Mouse (Mus musculus) liver, adult (tissue): ENCODE measurements around the gene Gngt2.
A peak's percentile ranks its signal among the peaks of the same experiment; 100 is the strongest.

Experiments
- GATA4 ChIP-seq: IDR thresholded peaks from 2 replicates; pipeline ENCODE4 v1.6.1; 2014; ENCODE audit warnings: mild to moderate bottlenecking, low read length; ENCODE audit not compliant: insufficient replicate concordance

The Gngt2 gene

GRCm38 (mm10) chr11:95822437-95822836 lies 14.6 kb upstream of the Gngt2 start:
- no peak for TF ChIP-seq GATA4

- TF ChIP-seq GATA4, result peak; percentile 35; the same call in 1 of the 2 replicates
These were observed 12.7 kb upstream of the Gngt2 start, which contains the start of gene Phospho1 for GRCm38 (mm10) chr11:95824071-95824876. Gene Phospho1, plus strand, starts transcription at chr11:95824499.

- TF ChIP-seq GATA4, result no peak
These were observed 12.2 kb upstream of the Gngt2 start for GRCm38 (mm10) chr11:95824877-95825243.

- no peak for TF ChIP-seq GATA4
These were observed 11.4 kb upstream of the Gngt2 start for GRCm38 (mm10) chr11:95825625-95826024.

GRCm38 (mm10) chr11:95826317-95827167 lies 10.5 kb upstream of the Gngt2 start:
- TF ChIP-seq GATA4, result no peak

GRCm38 (mm10) chr11:95827168-95827447 lies 9.9 kb upstream of the Gngt2 start:
- TF ChIP-seq GATA4, result peak; percentile 29; the same call in 1 of the 2 replicates

- no peak for TF ChIP-seq GATA4
These were observed 9.4 kb upstream of the Gngt2 start for GRCm38 (mm10) chr11:95827464-95828085.

- no peak for TF ChIP-seq GATA4
These were observed 8.6 kb upstream of the Gngt2 start for GRCm38 (mm10) chr11:95828181-95828964.

GRCm38 (mm10) chr11:95829526-95830050 lies 7.4 kb upstream of the Gngt2 start:
- no peak for TF ChIP-seq GATA4

GRCm38 (mm10) chr11:95830411-95831275 lies 6.4 kb upstream of the Gngt2 start:
- TF ChIP-seq GATA4, result no peak

- no peak for TF ChIP-seq GATA4
These were observed 5.8 kb upstream of the Gngt2 start for GRCm38 (mm10) chr11:95831276-95831619.

- TF ChIP-seq GATA4, result no peak
These were observed 5.4 kb upstream of the Gngt2 start for GRCm38 (mm10) chr11:95831641-95832040.

- no peak for TF ChIP-seq GATA4
These were observed 4.6 kb upstream of the Gngt2 start for GRCm38 (mm10) chr11:95832129-95833005.
